Mouse (Mus musculus) liver, adult 2 months (tissue): ENCODE data around the gene Dctn1. TPM values are rescaled to one million over a fixed set of nuclear protein-coding genes. Genes with fewer than 3 reads are reported as not detected.

ENCODE experiments used
- DNase-seq: peaks from one replicate; pipeline ENCODE4 v3.0.0-alpha.2; 2011; ENCODE audit warnings: low read depth, low spot score; ENCODE audit errors: extremely low read depth
- H3K27ac ChIP-seq: fragments of 200-500 bp; replicated peaks from 2 replicates; pipeline ENCODE4 v1.5.1; 2012; ENCODE audit warnings: low read depth, mild to moderate bottlenecking, control low read depth, inconsistent platforms, low read length; ENCODE audit not compliant: insufficient read depth
- H3K27me3 ChIP-seq: fragments of 200-500 bp; 2 replicates; pipeline ENCODE4 v1.6.1; 2012; ENCODE audit warnings: mild to moderate bottlenecking, moderate library complexity, low read length, inconsistent platforms; ENCODE audit not compliant: control insufficient read depth, insufficient read depth
- H3K36me3 ChIP-seq: fragments of 200-500 bp; 2 replicates; pipeline ENCODE4 v1.6.1; 2012; ENCODE audit warnings: low read length, inconsistent platforms; ENCODE audit not compliant: control insufficient read depth, insufficient read depth
- H3K4me1 ChIP-seq: fragments of 200-500 bp; 2 replicates; pipeline ENCODE4 v1.6.1; 2011; ENCODE audit warnings: low read length; ENCODE audit not compliant: control insufficient read depth, insufficient read depth
- H3K4me3 ChIP-seq: fragments of 200-500 bp; 2 replicates; pipeline ENCODE4 v1.5.1; 2011; ENCODE audit warnings: low read depth, mild to moderate bottlenecking, control low read depth, low read length, moderate library complexity; ENCODE audit not compliant: insufficient read depth
- H3K79me2 ChIP-seq: fragments of 200-500 bp; 2 replicates; pipeline ENCODE4 v1.6.1; 2012; ENCODE audit warnings: inconsistent platforms, mild to moderate bottlenecking, low read length, moderate library complexity; ENCODE audit not compliant: control insufficient read depth, insufficient read depth
- H3K9ac ChIP-seq: fragments of 200-500 bp; 2 replicates; pipeline ENCODE4 v1.6.1; 2012; ENCODE audit warnings: low read depth, mild to moderate bottlenecking, control low read depth, inconsistent platforms, low read length
- CTCF ChIP-seq: fragments of 200-500 bp; IDR thresholded peaks from 2 replicates; pipeline ENCODE4 v1.5.1; 2011; ENCODE audit warnings: low read depth, low read length, control low read depth
- POLR2A ChIP-seq: fragments of 200-500 bp; IDR thresholded peaks from 2 replicates; pipeline ENCODE4 v1.6.1; 2011; ENCODE audit warnings: low read length, control low read depth; ENCODE audit not compliant: insufficient read depth; ENCODE audit errors: extremely low read depth
- WGBS: fragments of 180-500 bp; shearing (Covaris S2); methylation state at CpG from one replicate; pipeline ENCODE4 v1.1.7; 2018; 5-methylcytosine and 5-hydroxymethylcytosine counted together
- polyA plus RNA-seq: library from polyadenylated mRNA; depleted of rRNA; stranded (reverse); fragments of >200 nt; gene quantifications from 2 replicates; pipeline ENCODE4 v1.2.3, GENCODE M21; 2012
- total RNA-seq: library from RNA; depleted of rRNA; stranded (reverse); fragments of >200 nt; gene quantifications from 2 replicates; pipeline ENCODE4 v1.2.3, GENCODE M21; 2014

The Dctn1 gene
- total and polyA plus RNA-seq, 2 experiments, result 13.5 to 36.0 TPM

GRCm38 (mm10) chr6:83162701-83163100 is 3.0 kb upstream of the Dctn1 start:
- 1% methylated on average over 8 of the region's 8 CpGs for WGBS
- Histone ChIP-seq H3K27ac (peak overlapping the region; percentile 68), H3K4me1 (peaks cover 5% of the 10 kb centered on the region; the same call in 1 of the 2 replicates), H3K79me2 (peaks cover 6% of the 10 kb centered on the region; the same call in 1 of the 2 replicates), H3K9ac (peak overlapping the region; percentile 84; the same call in 1 of the 2 replicates), H3K4me3 (peak overlapping the region; percentile 44), H3K36me3 (no peaks in the 10 kb centered on the region), H3K27me3 (no peaks in the 10 kb centered on the region)
- TF ChIP-seq CTCF (peak; percentile 60), POLR2A (no peak)
- DNase-seq, result peak; percentile 74

- Histone ChIP-seq H3K9ac (peak overlapping the region; percentile 63), H3K4me3 (peak overlapping the region; percentile 48), H3K27me3 (no peaks in the 10 kb centered on the region), H3K4me1 (peaks cover 5% of the 10 kb centered on the region; the same call in 1 of the 2 replicates), H3K36me3 (no peaks in the 10 kb centered on the region), H3K79me2 (peaks cover 17% of the 10 kb centered on the region; the same call in 1 of the 2 replicates), H3K27ac (peak overlapping the region; percentile 42)
- peak; percentile 58 for DNase-seq
- TF ChIP-seq CTCF, result no peak
- no peak for TF ChIP-seq POLR2A
- WGBS, result 2% methylated on average over 6 of the region's 6 CpGs
Measured at GRCm38 (mm10) chr6:83165026-83165606, 604 bp upstream of the Dctn1 start.

GRCm38 (mm10) chr6:83166243-83166630 is 517 bp downstream of the Dctn1 start:
- under 1% methylated on average over 12 of the region's 12 CpGs for WGBS

GRCm38 (mm10) chr6:83169872-83170271 is 4.2 kb downstream of the Dctn1 start:
- WGBS, result 45% methylated on average over 5 of the region's 5 CpGs
- H3K27me3 ChIP-seq, result no peaks in the 10 kb centered on the region
- no peak for TF ChIP-seq CTCF
- no peak for TF ChIP-seq POLR2A
- H3K9ac ChIP-seq, result no peak overlapping the region
- H3K79me2 ChIP-seq, result peaks cover 32% of the 10 kb centered on the region
- peak; percentile 20 for DNase-seq
- no peak overlapping the region for H3K27ac ChIP-seq
- H3K4me3 ChIP-seq, result no peak overlapping the region
- H3K4me1 ChIP-seq, result no peaks in the 10 kb centered on the region
- H3K36me3 ChIP-seq, result no peaks in the 10 kb centered on the region

More at GRCm38 (mm10) chr6:83166243-83166630, 517 bp downstream of the Dctn1 start:
- Histone ChIP-seq H3K4me1 (peaks cover 5% of the 10 kb centered on the region; the same call in 1 of the 2 replicates), H3K9ac (peak overlapping the region; percentile 89), H3K79me2 (peaks cover 23% of the 10 kb centered on the region), H3K27me3 (no peaks in the 10 kb centered on the region), H3K27ac (peak overlapping the region; percentile 58), H3K36me3 (no peaks in the 10 kb centered on the region), H3K4me3 (peak overlapping the region; percentile 84)
- no peak for TF ChIP-seq POLR2A
- TF ChIP-seq CTCF, result no peak
- DNase-seq, result peak; percentile 35

- no peak overlapping the region for H3K9ac ChIP-seq
- no peaks in the 10 kb centered on the region for H3K36me3 ChIP-seq
- H3K4me3 ChIP-seq, result no peak overlapping the region
- H3K27ac ChIP-seq, result no peak overlapping the region
- H3K79me2 ChIP-seq, result peaks cover 30% of the 10 kb centered on the region
- WGBS, result 84% methylated on average over 5 of the region's 5 CpGs
- DNase-seq, result no peak
- H3K4me1 ChIP-seq, result no peaks in the 10 kb centered on the region
- TF ChIP-seq CTCF, result no peak
- no peak for TF ChIP-seq POLR2A
- no peaks in the 10 kb centered on the region for H3K27me3 ChIP-seq
Measured at GRCm38 (mm10) chr6:83171063-83171462, 5.3 kb downstream of the Dctn1 start.
